Mouse (Mus musculus) midbrain, embryonic 15.5 days (tissue): ENCODE results near the gene AU021092. TPM values are rescaled to one million over a fixed set of nuclear protein-coding genes. Genes with fewer than 3 reads are reported as not detected.
A peak's percentile ranks its signal among the peaks of the same experiment; 100 is the strongest.

ENCODE experiments used
- ATAC-seq: fragments of 200-750 bp; cut with Nextera tagmentation; replicated peaks from 2 replicates; pipeline ENCODE4 v1.8.0; 2017; ENCODE audit warnings: moderate TSS enrichment
- H3K27ac ChIP-seq: fragments of 300-500 bp; sonication (generic); 2 replicates; pipeline ENCODE4 v1.5.1; 2015; ENCODE audit warnings: mild to moderate bottlenecking, inconsistent platforms
- H3K27me3 ChIP-seq: fragments of 300-500 bp; sonication (generic); replicated peaks from 2 replicates; pipeline ENCODE4 v1.6.1; 2015; ENCODE audit warnings: inconsistent platforms
- H3K36me3 ChIP-seq: fragments of 300-500 bp; sonication (generic); replicated peaks from 2 replicates; pipeline ENCODE4 v1.6.1; 2015; ENCODE audit warnings: inconsistent platforms
- H3K4me1 ChIP-seq: fragments of 300-500 bp; sonication (generic); 2 replicates; pipeline ENCODE4 v1.6.1; 2015; ENCODE audit warnings: inconsistent platforms
- H3K4me2 ChIP-seq: fragments of 300-500 bp; sonication (generic); 2 replicates; pipeline ENCODE4 v1.6.1; 2015; ENCODE audit warnings: inconsistent platforms, mild to moderate bottlenecking, moderate library complexity
- H3K4me3 ChIP-seq: fragments of 300-500 bp; sonication (generic); 2 replicates; pipeline ENCODE4 v1.5.1; 2015; ENCODE audit warnings: mild to moderate bottlenecking, inconsistent platforms
- H3K9ac ChIP-seq: fragments of 300-500 bp; sonication (generic); 2 replicates; pipeline ENCODE4 v1.6.1; 2015; ENCODE audit warnings: mild to moderate bottlenecking, inconsistent platforms
- H3K9me3 ChIP-seq: fragments of 300-500 bp; sonication (generic); 2 replicates; pipeline ENCODE4 v1.6.1; 2016; ENCODE audit warnings: inconsistent platforms
- WGBS: fragments of 180-500 bp; shearing (Covaris S2); methylation state at CpG from one replicate; pipeline ENCODE4 v1.1.7; 2015; ENCODE audit warnings: mixed read lengths; 5-methylcytosine and 5-hydroxymethylcytosine counted together
- polyA plus RNA-seq: library from polyadenylated mRNA; unstranded; fragments of >200 nt; fragmentation: Nextera tagmentation; extraction: Ambion mirVana; gene quantifications from 2 replicates; pipeline ENCODE4 v1.2.1, GENCODE M21; 2015

AU021092 gene
- polyA plus RNA-seq, 1 experiment from 2014 or later: 14.8 TPM

- no peaks in the 10 kb centered on the region for H3K9me3 ChIP-seq
- WGBS: 89% methylated on average over 5 of the region's 5 CpGs
- H3K4me2 ChIP-seq: no peak overlapping the region
- H3K27ac ChIP-seq: no peak overlapping the region
- no peaks in the 10 kb centered on the region for H3K36me3 ChIP-seq
- 0 out of 2 replicates have a peak, but pooled peaks cover 13% of the 10 kb centered on the region for H3K27me3 ChIP-seq
- H3K9ac ChIP-seq: no peak overlapping the region
- H3K4me1 ChIP-seq: peaks cover 10% of the 10 kb centered on the region
- H3K4me3 ChIP-seq: no peak overlapping the region
- no peak for ATAC-seq
Measured at GRCm38 (mm10) chr16:5205431-5205970, 16.6 kb downstream of the AU021092 start.

GRCm38 (mm10) chr16:5203668-5204433 is 18.2 kb downstream of the AU021092 start, which contains the start of gene Nagpa:
Gene Nagpa, minus strand, starts transcription at chr16:5204012.
- Histone ChIP-seq H3K4me3 (peak within 1 kb of the TSS; percentile 83), H3K4me1 (peaks cover 10% of the 10 kb centered on the region), H3K4me2 (peak within 1 kb of the TSS; percentile 95), H3K27me3 (0 out of 2 replicates have a peak, but pooled peaks cover 13% of the 10 kb centered on the region), H3K9ac (peak within 1 kb of the TSS; percentile 62), H3K9me3 (no peaks in the 10 kb centered on the region), H3K27ac (peak within 1 kb of the TSS; percentile 45; the same call in 1 of the 2 replicates), H3K36me3 (no peaks in the 10 kb centered on the region)
- 4% methylated on average over 40 of the region's 40 CpGs for WGBS
- ATAC-seq: peak; percentile 93

DNA sequence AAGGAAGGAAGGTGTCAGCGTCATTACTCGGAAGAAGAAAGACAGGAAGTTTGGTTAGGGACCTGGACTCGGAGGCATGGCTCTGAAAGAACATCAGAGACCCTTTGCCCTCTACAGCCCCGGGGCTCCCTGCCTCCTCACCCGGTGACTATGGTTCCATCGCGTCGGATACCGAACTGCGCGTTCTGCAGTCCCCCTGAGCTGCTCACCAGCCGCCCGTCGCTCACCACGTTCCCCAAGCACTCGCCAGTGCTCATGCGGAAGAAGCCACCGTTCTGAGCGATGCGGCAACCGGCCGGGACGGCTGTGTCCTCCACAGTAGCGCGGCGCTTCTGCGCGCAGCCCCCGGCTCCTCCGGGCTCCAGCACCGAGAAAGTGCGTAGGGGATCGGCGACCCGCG is 18.9 kb downstream of the AU021092 start:
- Histone ChIP-seq H3K36me3 (no peaks in the 10 kb centered on the region), H3K4me3 (peak overlapping the region; percentile 83), H3K27ac (no peak overlapping the region), H3K4me2 (peak overlapping the region; percentile 95), H3K4me1 (peaks cover 10% of the 10 kb centered on the region), H3K9me3 (no peaks in the 10 kb centered on the region), H3K27me3 (0 out of 2 replicates have a peak, but pooled peaks cover 13% of the 10 kb centered on the region), H3K9ac (peak overlapping the region; percentile 62)
- ATAC-seq: peak; percentile 68
- 2% methylated on average over 36 of the region's 36 CpGs for WGBS

DNA sequence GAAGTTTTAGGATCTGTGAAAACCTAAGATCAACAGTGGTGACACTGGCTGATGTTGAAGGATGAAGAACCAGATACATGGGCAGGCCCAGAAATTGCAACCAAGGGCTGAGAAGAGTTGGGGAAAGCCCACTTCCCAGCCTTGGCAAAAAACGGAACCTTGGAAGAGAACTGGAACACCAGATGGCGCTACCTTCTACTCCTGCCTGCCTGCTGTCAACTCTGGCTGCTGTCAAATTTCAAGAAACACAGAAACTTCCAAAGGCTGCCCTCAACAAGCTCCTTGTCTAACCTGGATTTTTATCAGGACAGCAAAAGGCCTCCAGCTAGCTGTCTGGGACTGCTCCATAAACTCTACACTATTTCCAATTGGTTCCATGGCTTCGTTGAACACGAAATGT is 19.4 kb downstream of the AU021092 start:
- ATAC-seq: no peak
- H3K4me2 ChIP-seq: peak overlapping the region; percentile 95
- H3K4me1 ChIP-seq: peaks cover 10% of the 10 kb centered on the region
- H3K36me3 ChIP-seq: no peaks in the 10 kb centered on the region
- H3K9me3 ChIP-seq: no peaks in the 10 kb centered on the region
- WGBS: 14% methylated on average over 4 of the region's 4 CpGs
- H3K9ac ChIP-seq: no peak overlapping the region
- 0 out of 2 replicates have a peak, but pooled peaks cover 13% of the 10 kb centered on the region for H3K27me3 ChIP-seq
- H3K27ac ChIP-seq: no peak overlapping the region
- peak overlapping the region; percentile 83 for H3K4me3 ChIP-seq

DNA sequence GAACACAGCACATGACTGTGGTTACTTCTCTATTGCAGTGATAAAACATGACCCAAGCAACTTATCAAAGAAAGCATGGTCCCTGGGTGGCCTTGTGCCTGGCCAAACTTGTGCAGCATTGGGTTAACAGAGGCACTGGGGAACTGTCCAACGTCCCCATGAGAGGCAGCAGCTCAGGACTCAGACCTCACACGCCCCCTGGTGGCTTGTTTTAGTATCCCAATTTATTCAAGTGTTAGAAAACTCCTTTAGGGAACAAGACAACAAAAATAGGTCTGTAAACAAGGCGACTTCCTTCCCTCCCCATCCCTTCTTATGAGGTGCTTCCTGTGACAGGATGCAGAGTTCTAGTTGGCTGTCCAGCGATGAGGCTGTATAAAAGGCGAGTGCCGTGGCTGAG is 27.0 kb downstream of the AU021092 start:
- Histone ChIP-seq H3K27me3 (no peaks in the 10 kb centered on the region), H3K4me1 (no peaks in the 10 kb centered on the region), H3K9ac (no peak overlapping the region), H3K36me3 (no peaks in the 10 kb centered on the region), H3K4me3 (no peak overlapping the region), H3K27ac (no peak overlapping the region), H3K4me2 (no peak overlapping the region), H3K9me3 (no peaks in the 10 kb centered on the region)
- no peak for ATAC-seq
- WGBS: 34% methylated on average over 6 of the region's 6 CpGs

- Histone ChIP-seq H3K36me3 (no peaks in the 10 kb centered on the region), H3K4me3 (no peak overlapping the region), H3K4me1 (no peaks in the 10 kb centered on the region), H3K27ac (no peak overlapping the region), H3K9me3 (no peaks in the 10 kb centered on the region), H3K27me3 (no peaks in the 10 kb centered on the region), H3K4me2 (no peak overlapping the region), H3K9ac (no peak overlapping the region)
- no peak for ATAC-seq
- 76% methylated on average over 7 of the region's 7 CpGs for WGBS
Measured at GRCm38 (mm10) chr16:5186234-5186633, 35.9 kb downstream of the AU021092 start.

GRCm38 (mm10) chr16:5185691-5186090 is 36.4 kb downstream of the AU021092 start:
- Histone ChIP-seq H3K27ac (no peak overlapping the region), H3K9me3 (no peaks in the 10 kb centered on the region), H3K36me3 (no peaks in the 10 kb centered on the region), H3K4me3 (no peak overlapping the region), H3K4me1 (no peaks in the 10 kb centered on the region), H3K9ac (no peak overlapping the region), H3K27me3 (no peaks in the 10 kb centered on the region), H3K4me2 (no peak overlapping the region)
- WGBS: 68% methylated on average over 7 of the region's 7 CpGs
- ATAC-seq: no peak

DNA sequence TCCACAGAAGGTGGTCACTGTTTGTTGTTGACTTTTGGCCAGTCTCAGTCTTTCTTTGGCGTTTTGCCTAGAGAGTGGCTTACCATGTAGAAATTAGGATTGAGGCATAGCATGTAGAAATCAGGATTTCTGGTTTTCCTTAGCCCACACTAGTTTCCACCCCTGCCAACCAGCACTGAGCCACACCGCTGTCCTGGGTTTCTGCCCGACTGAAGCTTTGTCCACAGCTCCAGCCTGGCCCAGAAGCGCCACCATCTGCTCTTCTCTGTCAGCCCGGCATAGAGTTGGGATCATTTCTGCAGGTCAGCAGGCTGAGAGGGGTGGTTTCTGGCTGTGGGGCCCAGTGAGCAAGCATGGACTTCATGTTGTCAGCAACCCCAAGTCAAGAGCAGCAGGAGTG is 37.1 kb downstream of the AU021092 start:
- no peak overlapping the region for H3K4me2 ChIP-seq
- no peaks in the 10 kb centered on the region for H3K27me3 ChIP-seq
- no peaks in the 10 kb centered on the region for H3K36me3 ChIP-seq
- H3K4me3 ChIP-seq: no peak overlapping the region
- no peaks in the 10 kb centered on the region for H3K9me3 ChIP-seq
- no peak overlapping the region for H3K27ac ChIP-seq
- no peak for ATAC-seq
- 83% methylated on average over 5 of the region's 5 CpGs for WGBS
- no peak overlapping the region for H3K9ac ChIP-seq
- no peaks in the 10 kb centered on the region for H3K4me1 ChIP-seq

GRCm38 (mm10) chr16:5184101-5184500 is 38.0 kb downstream of the AU021092 start:
- H3K27me3 ChIP-seq: no peaks in the 10 kb centered on the region
- H3K36me3 ChIP-seq: no peaks in the 10 kb centered on the region
- H3K4me3 ChIP-seq: no peak overlapping the region
- H3K9me3 ChIP-seq: no peaks in the 10 kb centered on the region
- no peak for ATAC-seq
- H3K4me1 ChIP-seq: no peaks in the 10 kb centered on the region
- no peak overlapping the region for H3K27ac ChIP-seq
- no peak overlapping the region for H3K4me2 ChIP-seq
- WGBS: 70% methylated on average over 8 of the region's 8 CpGs
- no peak overlapping the region for H3K9ac ChIP-seq

- no peak for ATAC-seq
- H3K9me3 ChIP-seq: no peaks in the 10 kb centered on the region
- H3K4me1 ChIP-seq: no peaks in the 10 kb centered on the region
- H3K9ac ChIP-seq: no peak overlapping the region
- 82% methylated on average over 18 of the region's 18 CpGs for WGBS
- no peak overlapping the region for H3K4me2 ChIP-seq
- no peaks in the 10 kb centered on the region for H3K27me3 ChIP-seq
- no peaks in the 10 kb centered on the region for H3K36me3 ChIP-seq
- H3K4me3 ChIP-seq: no peak overlapping the region
- H3K27ac ChIP-seq: no peak overlapping the region
Measured at GRCm38 (mm10) chr16:5183310-5183975, 38.7 kb downstream of the AU021092 start.

DNA sequence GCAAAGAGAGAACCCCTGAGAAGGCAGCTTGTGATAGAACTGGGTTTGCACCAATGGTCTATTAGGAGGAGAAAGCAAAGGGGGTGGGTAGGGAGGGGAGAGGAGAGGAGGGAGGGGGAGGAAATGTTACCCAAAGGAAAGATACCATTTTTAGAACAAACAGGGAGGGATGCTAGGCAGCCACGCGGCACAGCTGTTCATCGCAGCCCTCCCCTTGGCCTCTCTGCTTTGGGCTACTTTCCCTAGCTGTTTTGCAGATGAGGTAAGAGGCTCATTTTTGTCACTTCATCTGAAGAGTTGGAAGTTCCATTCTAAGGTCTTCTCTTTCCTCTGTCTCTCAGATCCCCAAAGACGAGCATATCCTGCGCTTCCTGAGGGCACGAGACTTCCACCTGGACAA is 49.5 kb downstream of the AU021092 start:
- Histone ChIP-seq H3K27ac (no peak overlapping the region), H3K27me3 (no peaks in the 10 kb centered on the region), H3K4me3 (no peak overlapping the region), H3K4me2 (no peak overlapping the region), H3K9me3 (no peaks in the 10 kb centered on the region), H3K4me1 (no peaks in the 10 kb centered on the region), H3K9ac (no peak overlapping the region), H3K36me3 (no peaks in the 10 kb centered on the region)
- no peak for ATAC-seq
- WGBS: 94% methylated on average over 6 of the region's 6 CpGs

GRCm38 (mm10) chr16:5168829-5169228 is 53.3 kb downstream of the AU021092 start:
- H3K4me3 ChIP-seq: no peak overlapping the region
- no peak for ATAC-seq
- H3K4me1 ChIP-seq: no peaks in the 10 kb centered on the region
- no peak overlapping the region for H3K27ac ChIP-seq
- H3K36me3 ChIP-seq: no peaks in the 10 kb centered on the region
- no peaks in the 10 kb centered on the region for H3K27me3 ChIP-seq
- H3K9me3 ChIP-seq: no peaks in the 10 kb centered on the region
- H3K9ac ChIP-seq: no peak overlapping the region
- WGBS: 88% methylated on average over 5 of the region's 5 CpGs
- no peak overlapping the region for H3K4me2 ChIP-seq
